Mouse (Mus musculus) heart, adult 18-20 months (tissue): ENCODE measurements at regions not wholly inside any gene's neighbourhood (a gene's known extent, or its start where the extent isn't known, plus 50 kb on each side); places are given as distances from the start of the nearest gene placed in this dataset.
"Not testable (repeated sequence)": the region's sequence is repeated elsewhere in the genome, so short reads cannot be mapped to it uniquely, and the experiment has no call there.

Experiments
- DNase-seq, 2 experiments: peaks; one replicate each; pipeline ENCODE4 v3.0.0; 2021 to 2022; ENCODE audit warnings: mixed read lengths in 1 of 2

- no peak for DNase-seq
Measured at GRCm38 (mm10) chr14:87612871-87613270, 196.4 kb downstream of the Tdrd3 start.

- DNase-seq = no peak
Measured at GRCm38 (mm10) chr14:87619368-87620035, 203.1 kb downstream of the Tdrd3 start.

GRCm38 (mm10) chr14:87631078-87631813, 214.8 kb downstream of the Tdrd3 start:
- no peak for DNase-seq

- DNase-seq = no peak
Measured at GRCm38 (mm10) chr14:87634596-87634995, 218.2 kb downstream of the Tdrd3 start.

GRCm38 (mm10) chr14:87637131-87637530, 220.7 kb downstream of the Tdrd3 start:
- DNase-seq = no peak

GRCm38 (mm10) chr14:87667910-87668309, 251.5 kb downstream of the Tdrd3 start:
- DNase-seq = no peak

- DNase-seq = no peak
Measured at GRCm38 (mm10) chr14:87669496-87669895, 253.1 kb downstream of the Tdrd3 start.

GRCm38 (mm10) chr14:87680788-87681187, 264.3 kb downstream of the Tdrd3 start:
- DNase-seq = no peak

- not testable (repeated sequence) for DNase-seq
Measured at GRCm38 (mm10) chr14:87683091-87683806, 266.8 kb downstream of the Tdrd3 start.

- no peak for DNase-seq
Measured at GRCm38 (mm10) chr14:87689866-87690265, 273.4 kb downstream of the Tdrd3 start.

GRCm38 (mm10) chr14:87736456-87736855, 320.0 kb downstream of the Tdrd3 start:
- DNase-seq = no peak

- DNase-seq = no peak
Measured at GRCm38 (mm10) chr14:87745524-87745923, 329.1 kb downstream of the Tdrd3 start.

- no peak for DNase-seq
Measured at GRCm38 (mm10) chr14:87746011-87746410, 329.6 kb downstream of the Tdrd3 start.

- DNase-seq = no peak
Measured at GRCm38 (mm10) chr14:87749068-87749467, 332.6 kb downstream of the Tdrd3 start.

- DNase-seq = no peak
Measured at GRCm38 (mm10) chr14:87749762-87750161, 333.3 kb downstream of the Tdrd3 start.

- DNase-seq = no peak
Measured at GRCm38 (mm10) chr14:87750665-87751170, 334.3 kb downstream of the Tdrd3 start.

- DNase-seq = no peak
Measured at GRCm38 (mm10) chr14:87754744-87755143, 338.3 kb downstream of the Tdrd3 start.

- no peak for DNase-seq
Measured at GRCm38 (mm10) chr14:87775332-87775890, 359.0 kb downstream of the Tdrd3 start.

GRCm38 (mm10) chr14:87799803-87800202, 383.4 kb downstream of the Tdrd3 start:
- no peak for DNase-seq

- DNase-seq = peak; percentile 3 to 38
Measured at GRCm38 (mm10) chr14:87809664-87810063, 393.2 kb downstream of the Tdrd3 start.

- no peak for DNase-seq
Measured at GRCm38 (mm10) chr14:87844120-87844519, 427.7 kb downstream of the Tdrd3 start.

GRCm38 (mm10) chr14:87861486-87861885, 445.0 kb downstream of the Tdrd3 start:
- no peak for DNase-seq
